Mouse (Mus musculus) embryonic facial prominence, embryonic 12.5 days (tissue): ENCODE measurements around the gene Atp23. TPM values are rescaled to one million over a fixed set of nuclear protein-coding genes. Genes with fewer than 3 reads are reported as not detected.

ENCODE experiments used
- ATAC-seq: fragments of 200-750 bp; cut with Nextera tagmentation; 2 replicates; pipeline ENCODE4 v1.8.0; 2017; ENCODE audit not compliant: insufficient number of reproducible peaks, insufficient read depth, low FRiP score, low TSS enrichment
- H3K27ac ChIP-seq: fragments of 300-500 bp; sonication (generic); 2 replicates; pipeline ENCODE4 v1.5.1; 2016; ENCODE audit warnings: mild to moderate bottlenecking
- H3K27me3 ChIP-seq: fragments of 300-500 bp; sonication (generic); 2 replicates; pipeline ENCODE4 v1.6.1; 2016; ENCODE audit warnings: mild to moderate bottlenecking, moderate library complexity
- H3K36me3 ChIP-seq: fragments of 300-500 bp; sonication (generic); 2 replicates; pipeline ENCODE4 v1.6.1; 2016; ENCODE audit warnings: mild to moderate bottlenecking
- H3K4me1 ChIP-seq: fragments of 300-500 bp; sonication (generic); 2 replicates; pipeline ENCODE4 v1.6.1; 2016
- H3K4me2 ChIP-seq: fragments of 300-500 bp; sonication (generic); replicated peaks from 2 replicates; pipeline ENCODE4 v1.6.1; 2016; ENCODE audit warnings: mild to moderate bottlenecking, moderate library complexity
- H3K4me3 ChIP-seq: fragments of 300-500 bp; sonication (generic); 2 replicates; pipeline ENCODE4 v1.5.1; 2016; ENCODE audit warnings: mild to moderate bottlenecking
- H3K9ac ChIP-seq: fragments of 300-500 bp; sonication (generic); 2 replicates; pipeline ENCODE4 v1.6.1; 2016; ENCODE audit warnings: mild to moderate bottlenecking, moderate library complexity
- H3K9me3 ChIP-seq: fragments of 300-500 bp; sonication (generic); 2 replicates; pipeline ENCODE4 v1.6.1; 2016; ENCODE audit warnings: mild to moderate bottlenecking, moderate library complexity
- WGBS: fragments of 180-500 bp; shearing (Covaris S2); methylation state at CpG from one replicate; pipeline ENCODE4 v1.1.7; 2016; 5-methylcytosine and 5-hydroxymethylcytosine counted together
- polyA plus RNA-seq: library from polyadenylated mRNA; unstranded; fragments of >200 nt; fragmentation: Nextera tagmentation; extraction: Ambion mirVana; gene quantifications from 2 replicates; pipeline ENCODE4 v1.2.1, GENCODE M21; 2016

Atp23 gene
- 21.8 and 23.9 TPM in 2 replicates for polyA plus RNA-seq

DNA sequence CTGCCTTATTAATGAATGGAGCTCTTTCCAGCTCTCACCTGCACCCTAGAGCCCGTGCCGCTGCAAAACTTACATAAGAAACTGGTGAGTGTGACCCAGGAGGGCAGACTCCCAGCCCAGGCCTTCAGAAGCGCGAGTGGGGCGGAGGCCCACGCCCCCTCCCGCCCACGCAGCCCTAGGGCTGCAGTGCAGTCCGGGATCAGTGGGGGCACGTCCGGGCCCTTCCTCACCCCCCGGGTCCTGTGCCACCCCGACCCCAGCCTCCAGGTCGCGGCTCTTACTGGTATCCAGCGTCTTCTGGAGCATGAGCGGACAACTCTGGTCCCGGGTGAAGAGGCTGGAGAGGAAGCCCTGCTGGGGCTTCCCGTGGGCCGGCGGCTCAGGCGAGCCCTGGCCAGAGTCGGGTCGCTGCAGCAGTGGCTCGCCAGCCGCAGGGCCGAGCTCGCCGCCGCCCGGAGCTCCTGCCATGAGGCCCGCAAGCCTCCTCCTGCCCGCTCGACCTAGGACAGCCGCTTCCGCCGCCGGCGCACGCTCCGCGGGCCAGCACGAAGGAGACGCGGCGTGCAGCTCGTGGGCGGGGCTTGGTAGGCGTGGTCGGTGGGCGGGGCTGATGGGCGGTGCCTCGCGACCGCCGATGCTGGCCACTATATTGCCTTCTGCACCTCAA is at the start of gene Atp23:
Gene Atp23 (minus strand): TSS at position 535 of the 667 bp plus-strand sequence.
- under 1% methylated on average over 56 of the region's 56 CpGs for WGBS
- Histone ChIP-seq H3K27me3 (no peaks in the 10 kb centered on the region), H3K4me1 (0 out of 2 replicates have a peak, but pooled peaks cover 3% of the 10 kb centered on the region), H3K9ac (peak within 1 kb of the TSS; percentile 72), H3K4me2 (peak within 1 kb of the TSS; percentile 91), H3K36me3 (peaks cover 13% of the 10 kb centered on the region), H3K9me3 (no peaks in the 10 kb centered on the region), H3K4me3 (peak within 1 kb of the TSS; percentile 69), H3K27ac (peak within 1 kb of the TSS; percentile 36; the same call in 1 of the 2 replicates)
- peak; percentile 62 for ATAC-seq

GRCm38 (mm10) chr10:126950572-126950971 is 49.4 kb upstream of the Atp23 start:
- no peak overlapping the region for H3K4me3 ChIP-seq
- no peaks in the 10 kb centered on the region for H3K9me3 ChIP-seq
- H3K27me3 ChIP-seq = no peaks in the 10 kb centered on the region
- no peak overlapping the region for H3K9ac ChIP-seq
- H3K36me3 ChIP-seq = no peaks in the 10 kb centered on the region
- no peak overlapping the region for H3K4me2 ChIP-seq
- no peak for ATAC-seq
- H3K27ac ChIP-seq = no peak overlapping the region
- H3K4me1 ChIP-seq = peaks cover 5% of the 10 kb centered on the region; the same call in 1 of the 2 replicates
- WGBS = 77% methylated on average over 4 of the region's 4 CpGs

DNA sequence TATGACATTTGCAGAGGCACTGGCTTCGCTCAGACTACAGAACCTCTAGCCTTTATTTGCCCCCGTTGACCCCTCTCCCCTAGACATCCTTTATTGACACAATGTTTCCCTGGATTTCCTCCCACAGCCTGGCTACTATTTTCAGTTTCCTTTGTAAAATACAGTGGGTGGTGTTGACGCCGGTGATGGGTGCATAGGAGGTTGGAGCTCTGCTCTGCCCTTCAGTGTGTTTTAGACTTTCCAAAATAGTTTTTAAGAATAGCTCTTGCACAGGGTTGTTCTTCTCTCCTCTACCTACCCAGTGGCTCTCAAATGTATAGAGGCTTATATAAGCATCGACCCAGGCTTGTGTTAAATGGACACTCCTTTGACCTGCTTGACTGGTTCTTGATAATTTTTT is 48.7 kb upstream of the Atp23 start:
- Histone ChIP-seq H3K9ac (no peak overlapping the region), H3K27ac (no peak overlapping the region), H3K4me3 (no peak overlapping the region), H3K4me2 (no peak overlapping the region), H3K36me3 (no peaks in the 10 kb centered on the region), H3K9me3 (no peaks in the 10 kb centered on the region), H3K4me1 (peaks cover 5% of the 10 kb centered on the region; the same call in 1 of the 2 replicates), H3K27me3 (no peaks in the 10 kb centered on the region)
- no peak for ATAC-seq
- WGBS = 59% methylated on average over 5 of the region's 5 CpGs

GRCm38 (mm10) chr10:126945531-126945930 is 44.4 kb upstream of the Atp23 start:
- Histone ChIP-seq H3K27ac (no peak overlapping the region), H3K4me1 (peaks cover 5% of the 10 kb centered on the region; the same call in 1 of the 2 replicates), H3K9ac (no peak overlapping the region), H3K4me3 (no peak overlapping the region), H3K36me3 (no peaks in the 10 kb centered on the region), H3K9me3 (no peaks in the 10 kb centered on the region), H3K4me2 (no peak overlapping the region), H3K27me3 (no peaks in the 10 kb centered on the region)
- ATAC-seq = no peak
- WGBS = 87% methylated on average over 5 of the region's 5 CpGs

GRCm38 (mm10) chr10:126940949-126941348 is 39.8 kb upstream of the Atp23 start:
- WGBS = 72% methylated on average over 7 of the region's 7 CpGs

DNA sequence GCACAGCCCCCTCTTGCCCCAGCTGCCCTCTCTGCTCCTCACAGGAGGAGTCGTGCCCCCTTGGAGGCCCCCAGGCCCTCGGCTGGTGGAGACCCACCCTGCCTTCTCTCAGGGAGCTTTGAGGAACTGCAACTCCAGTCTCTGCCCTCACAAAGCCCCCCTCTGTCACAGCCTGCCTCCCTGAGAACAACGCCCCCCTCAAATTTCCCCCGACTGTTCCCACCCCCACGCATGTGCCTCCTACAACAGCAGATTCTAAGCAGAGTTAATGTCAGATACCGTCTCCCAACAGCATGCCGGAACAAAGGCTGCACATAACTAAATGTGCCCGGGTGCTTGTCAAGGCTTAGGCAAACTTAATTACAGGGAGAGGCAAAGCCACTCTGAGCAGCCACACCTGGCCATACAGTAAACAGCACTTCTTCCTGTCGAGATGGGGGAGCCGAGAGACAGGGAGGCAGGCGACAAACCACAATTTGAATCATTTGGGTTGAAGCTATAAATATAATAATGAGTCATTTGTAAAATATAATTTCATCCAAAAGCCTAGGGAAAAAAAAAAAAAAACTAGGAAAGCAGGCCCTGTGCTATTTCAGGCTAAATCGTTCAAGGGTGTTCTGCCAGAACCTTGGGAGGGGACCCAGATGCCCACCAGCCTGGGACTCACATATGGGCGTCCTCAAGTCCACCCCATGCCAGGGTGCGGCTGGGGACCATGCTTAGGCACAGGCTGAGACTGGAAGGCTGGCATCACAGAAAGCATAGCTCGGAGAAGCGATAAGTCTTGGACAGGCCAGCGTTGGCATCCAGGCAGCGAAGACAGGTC is 34.6 kb upstream of the Atp23 start:
- Histone ChIP-seq H3K9me3 (0 out of 2 replicates have a peak, but pooled peaks cover 5% of the 10 kb centered on the region), H3K4me1 (peaks cover 31% of the 10 kb centered on the region), H3K4me3 (no peak overlapping the region), H3K9ac (0 out of 2 replicates have a peak overlapping the region, but pooled peaks have one; percentile 15), H3K4me2 (0 out of 2 replicates have a peak overlapping the region, but pooled peaks have one; percentile 15), H3K36me3 (no peaks in the 10 kb centered on the region), H3K27ac (peak overlapping the region; percentile 91), H3K27me3 (no peaks in the 10 kb centered on the region)
- 42% methylated on average over 18 of the region's 18 CpGs for WGBS
- no peak for ATAC-seq

More at GRCm38 (mm10) chr10:126940949-126941348, 39.8 kb upstream of the Atp23 start:
- no peak overlapping the region for H3K27ac ChIP-seq
- no peaks in the 10 kb centered on the region for H3K36me3 ChIP-seq
- H3K4me3 ChIP-seq = no peak overlapping the region
- no peaks in the 10 kb centered on the region for H3K27me3 ChIP-seq
- no peak overlapping the region for H3K4me2 ChIP-seq
- 0 out of 2 replicates have a peak, but pooled peaks cover 5% of the 10 kb centered on the region for H3K9me3 ChIP-seq
- H3K4me1 ChIP-seq = peaks cover 4% of the 10 kb centered on the region; the same call in 1 of the 2 replicates
- ATAC-seq = no peak
- no peak overlapping the region for H3K9ac ChIP-seq

DNA sequence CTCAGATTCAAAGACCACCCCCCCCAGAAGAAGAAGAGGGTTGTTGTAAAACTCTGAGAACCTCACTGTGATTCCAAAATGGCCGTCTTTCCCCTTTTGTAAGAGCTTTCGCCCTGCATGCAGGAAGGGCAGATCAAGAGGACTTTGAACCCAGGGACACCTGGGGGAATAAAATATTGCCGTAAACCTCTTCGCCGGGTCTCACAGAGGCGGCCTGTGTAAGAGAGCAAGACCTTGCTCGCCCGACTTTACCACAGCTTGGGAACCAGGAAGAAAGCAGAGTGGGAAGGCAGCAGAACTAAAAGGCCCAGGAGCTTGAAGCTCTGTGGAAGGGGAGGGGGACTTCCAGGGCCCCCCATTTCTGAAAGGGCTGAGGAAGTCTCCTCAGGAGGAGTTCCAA is 34.0 kb upstream of the Atp23 start:
- H3K9ac ChIP-seq = 0 out of 2 replicates have a peak overlapping the region, but pooled peaks have one; percentile 15
- no peaks in the 10 kb centered on the region for H3K27me3 ChIP-seq
- H3K27ac ChIP-seq = peak overlapping the region; percentile 91
- ATAC-seq = no peak
- H3K4me1 ChIP-seq = peaks cover 38% of the 10 kb centered on the region
- no peaks in the 10 kb centered on the region for H3K36me3 ChIP-seq
- no peak overlapping the region for H3K4me3 ChIP-seq
- 74% methylated on average over 8 of the region's 8 CpGs for WGBS
- H3K4me2 ChIP-seq = 0 out of 2 replicates have a peak overlapping the region, but pooled peaks have one; percentile 15
- H3K9me3 ChIP-seq = 0 out of 2 replicates have a peak, but pooled peaks cover 5% of the 10 kb centered on the region

DNA sequence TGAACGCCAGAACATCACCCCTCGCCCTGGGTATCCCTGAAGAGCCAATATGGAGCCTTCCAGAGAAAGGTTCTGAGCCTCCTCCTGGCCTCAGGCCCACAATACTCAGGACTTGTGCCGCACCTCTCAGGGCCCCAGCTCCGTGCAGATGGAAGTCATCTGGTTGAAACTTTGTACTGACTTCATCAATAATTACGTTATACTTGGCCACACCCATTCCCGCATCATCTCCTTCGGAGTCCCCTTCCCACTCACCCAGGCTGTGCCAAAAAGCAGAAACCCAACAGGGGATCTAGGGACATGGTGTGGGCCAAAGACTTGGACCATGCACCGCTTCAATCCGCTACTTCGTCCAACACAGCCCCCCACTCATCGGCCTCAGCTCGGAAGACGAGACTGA is 33.4 kb upstream of the Atp23 start:
- H3K9me3 ChIP-seq = 0 out of 2 replicates have a peak, but pooled peaks cover 5% of the 10 kb centered on the region
- WGBS = 75% methylated on average over 13 of the region's 13 CpGs
- no peak overlapping the region for H3K4me2 ChIP-seq
- no peak for ATAC-seq
- no peak overlapping the region for H3K4me3 ChIP-seq
- H3K27me3 ChIP-seq = no peaks in the 10 kb centered on the region
- H3K36me3 ChIP-seq = no peaks in the 10 kb centered on the region
- no peak overlapping the region for H3K9ac ChIP-seq
- peak overlapping the region; percentile 91 for H3K27ac ChIP-seq
- H3K4me1 ChIP-seq = peaks cover 43% of the 10 kb centered on the region

DNA sequence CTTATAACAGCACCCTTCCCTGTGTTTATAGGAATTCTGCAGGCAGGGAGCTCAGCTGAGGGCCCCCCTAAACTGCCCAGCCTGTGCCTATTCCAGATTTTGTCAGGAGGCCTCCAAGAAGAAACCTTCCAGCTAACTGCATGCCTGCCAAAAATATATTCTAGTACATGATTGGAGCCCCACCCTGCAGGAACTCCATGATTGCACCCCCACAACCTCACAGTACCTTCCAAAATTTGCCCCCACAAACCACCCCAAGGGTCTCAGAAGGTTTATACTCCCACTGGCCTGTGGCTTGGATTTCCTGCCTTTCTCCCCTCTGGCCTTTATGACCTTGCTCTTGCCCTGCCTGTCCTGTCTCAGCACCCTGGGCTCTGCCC is 30.6 kb upstream of the Atp23 start:
- H3K4me1 ChIP-seq = peaks cover 68% of the 10 kb centered on the region
- H3K4me2 ChIP-seq = no peak overlapping the region
- no peaks in the 10 kb centered on the region for H3K9me3 ChIP-seq
- peak overlapping the region; percentile 98 for H3K27ac ChIP-seq
- H3K9ac ChIP-seq = no peak overlapping the region
- H3K27me3 ChIP-seq = no peaks in the 10 kb centered on the region
- no peak overlapping the region for H3K4me3 ChIP-seq
- ATAC-seq = no peak
- no peaks in the 10 kb centered on the region for H3K36me3 ChIP-seq

DNA sequence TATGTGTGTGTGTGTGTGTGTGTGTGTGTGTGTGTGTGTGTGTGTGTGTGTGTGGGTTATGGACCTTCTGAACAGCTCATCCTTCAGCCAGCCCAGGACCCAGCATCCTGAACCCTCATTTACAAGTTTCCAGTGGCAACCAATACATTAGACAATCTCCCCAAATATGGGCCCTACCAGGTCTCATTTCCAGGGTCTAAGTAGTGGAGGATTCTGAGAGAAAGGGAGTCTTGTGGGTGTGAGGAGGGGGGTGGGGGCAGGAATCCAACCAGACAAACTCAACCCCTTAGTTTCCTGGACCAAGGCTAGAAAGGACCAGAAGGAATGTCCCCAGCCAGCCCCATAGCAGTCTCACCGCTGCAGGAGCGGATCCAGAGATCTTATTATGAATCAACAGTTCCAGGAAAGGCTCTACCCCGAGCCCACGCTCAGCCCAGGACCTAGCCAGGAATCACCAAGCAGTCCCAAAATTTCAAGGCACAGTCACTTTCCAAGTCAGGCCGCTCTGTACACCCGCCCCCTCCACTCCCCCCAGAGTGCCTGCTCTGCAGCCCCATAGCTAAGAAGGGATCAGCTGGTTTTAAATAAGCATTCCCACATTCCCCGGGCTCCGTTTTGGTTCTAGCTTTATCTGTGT is 30.1 kb upstream of the Atp23 start:
- peak overlapping the region; percentile 98 for H3K27ac ChIP-seq
- H3K4me3 ChIP-seq = no peak overlapping the region
- H3K36me3 ChIP-seq = no peaks in the 10 kb centered on the region
- no peaks in the 10 kb centered on the region for H3K27me3 ChIP-seq
- no peaks in the 10 kb centered on the region for H3K9me3 ChIP-seq
- peaks cover 70% of the 10 kb centered on the region for H3K4me1 ChIP-seq
- WGBS = 49% methylated on average over 8 of the region's 8 CpGs
- ATAC-seq = no peak
- H3K9ac ChIP-seq = no peak overlapping the region
- H3K4me2 ChIP-seq = 0 out of 2 replicates have a peak overlapping the region, but pooled peaks have one; percentile 3
